ENCODE assay signal across 14 mouse cellular contexts in the genomic region with DNA sequence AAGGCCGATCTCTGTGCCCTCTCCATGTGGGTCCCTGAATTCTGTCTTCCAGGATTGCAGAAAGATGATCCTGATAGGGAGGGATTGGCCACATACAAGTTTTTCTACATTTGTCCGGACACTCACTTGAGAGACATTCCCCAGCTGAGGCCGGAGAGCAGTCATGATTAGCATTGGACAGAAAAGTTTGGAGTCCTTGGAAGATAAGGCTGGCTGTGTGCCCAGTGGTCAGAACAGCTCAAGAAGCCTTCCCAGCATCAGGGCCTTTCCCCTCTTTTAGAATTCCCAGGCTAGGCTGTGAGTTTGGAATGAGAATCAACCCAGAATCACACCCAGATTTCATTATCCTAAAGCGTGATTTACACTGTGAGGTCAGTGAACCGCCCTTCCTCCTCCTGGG. TPM values are rescaled to one million over a fixed set of nuclear protein-coding genes. Genes with fewer than 3 reads are reported as not detected.
DNase-seq lines count a peak whose midpoint lies in the region; ATAC-seq lines count a peak whose summit lies in the region.
"Had no signal": no experiment of that assay in that cellular context is flagged by ENCODE, and none has a peak within 500 bp of the region (broad histone marks: within the 10 kb centered on the region; RNA-seq: fewer than 3 reads in every experiment).

No protein-coding gene starts in this region.

- H3K36me3 ChIP-seq in embryonic facial prominence, embryonic 13.5 days: no peaks in the 10 kb centered on the region
- no peaks in the 10 kb centered on the region for H3K36me3 ChIP-seq in embryonic facial prominence, embryonic 10.5 days (replicated peaks)
- H3K36me3 ChIP-seq in lung, embryonic 15.5 days: no peaks in the 10 kb centered on the region
- no peaks in the 10 kb centered on the region for H3K36me3 ChIP-seq in heart, embryonic 11.5 days (ENCODE audit: control insufficient read depth, insufficient read depth, low read length)
- H3K36me3 ChIP-seq: midbrain, embryonic 12.5 days; neural tube, embryonic 13.5 days had no signal

- H3K4me3 ChIP-seq in embryonic facial prominence, embryonic 13.5 days: no peak overlapping the region
- H3K4me3 ChIP-seq in embryonic facial prominence, embryonic 10.5 days: no peak overlapping the region
- no peak overlapping the region for H3K4me3 ChIP-seq in lung, embryonic 15.5 days
- H3K4me3 ChIP-seq in heart, embryonic 11.5 days (ENCODE audit: low read depth, low read length): no peak overlapping the region
- H3K4me3 ChIP-seq: left cerebral cortex, adult 2 months; liver, embryonic 12.5 days; midbrain, embryonic 12.5 days; neural tube, embryonic 13.5 days had no signal

- H3K27ac ChIP-seq in embryonic facial prominence, embryonic 13.5 days: 0 out of 2 replicates have a peak overlapping the region, but pooled peaks have one; percentile 28
- no peak overlapping the region for H3K27ac ChIP-seq in embryonic facial prominence, embryonic 10.5 days (replicated peaks)
- H3K27ac ChIP-seq in lung, embryonic 15.5 days: peak overlapping the region; percentile 60
- 0 out of 2 replicates have a peak overlapping the region, but pooled peaks have one; percentile 36 for H3K27ac ChIP-seq in heart, embryonic 11.5 days (ENCODE audit: low read depth, low read length)
- H3K27ac ChIP-seq: left cerebral cortex, adult 2 months; midbrain, embryonic 12.5 days; neural tube, embryonic 13.5 days had no signal

- H3K27me3 ChIP-seq in embryonic facial prominence, embryonic 13.5 days: no peaks in the 10 kb centered on the region
- H3K27me3 ChIP-seq in embryonic facial prominence, embryonic 10.5 days (replicated peaks; ENCODE audit: low read depth, poor library complexity, severe bottlenecking): no peaks in the 10 kb centered on the region
- H3K27me3 ChIP-seq in lung, embryonic 15.5 days: no peaks in the 10 kb centered on the region
- H3K27me3 ChIP-seq in heart, embryonic 11.5 days (ENCODE audit: control insufficient read depth, insufficient read depth, low read length): no peaks in the 10 kb centered on the region
- H3K27me3 ChIP-seq: liver, embryonic 12.5 days; neural tube, embryonic 13.5 days had no signal

- ATAC-seq in embryonic facial prominence, embryonic 13.5 days (ENCODE audit: insufficient number of reproducible peaks, insufficient read depth, low FRiP score, low TSS enrichment, low read depth): no peak
- peak; percentile 41; the same call in 1 of the 2 replicates for ATAC-seq in lung, embryonic 15.5 days (ENCODE audit: borderline replicate concordance, extremely low read depth, low FRiP score, low TSS enrichment)
- ATAC-seq in heart, embryonic 11.5 days (replicated peaks; ENCODE audit: insufficient number of reproducible peaks, low FRiP score, low TSS enrichment): no peak
- ATAC-seq in erythroblast, adult 5-6 weeks (replicated peaks; ENCODE audit: low FRiP score, poor library complexity, severe bottlenecking): no peak
- ATAC-seq: liver, embryonic 12.5 days had no signal

- no peak overlapping the region for H3K4me2 ChIP-seq in embryonic facial prominence, embryonic 13.5 days
- no peak overlapping the region for H3K4me2 ChIP-seq in lung, embryonic 15.5 days
- H3K4me2 ChIP-seq in heart, embryonic 11.5 days: no peak overlapping the region
- H3K4me2 ChIP-seq: liver, embryonic 12.5 days; midbrain, embryonic 12.5 days; neural tube, embryonic 13.5 days had no signal

- H3K9ac ChIP-seq in embryonic facial prominence, embryonic 13.5 days: no peak overlapping the region
- no peak overlapping the region for H3K9ac ChIP-seq in lung, embryonic 15.5 days
- H3K9ac ChIP-seq in heart, embryonic 11.5 days (ENCODE audit: low read depth, low read length): no peak overlapping the region
- H3K9ac ChIP-seq: liver, embryonic 12.5 days; midbrain, embryonic 12.5 days; neural tube, embryonic 13.5 days had no signal

- WGBS in embryonic facial prominence, embryonic 13.5 days: 81% methylated on average over 5 of the region's 5 CpGs
- WGBS in embryonic facial prominence, embryonic 10.5 days: 89% methylated on average over 5 of the region's 5 CpGs
- WGBS in lung, embryonic 15.5 days: 55% methylated on average over 5 of the region's 5 CpGs
- WGBS in heart, embryonic 11.5 days (ENCODE audit: insufficient replicate concordance): 57% methylated on average over 5 of the region's 5 CpGs

- H3K9me3 ChIP-seq in embryonic facial prominence, embryonic 13.5 days: no peaks in the 10 kb centered on the region
- no peaks in the 10 kb centered on the region for H3K9me3 ChIP-seq in embryonic facial prominence, embryonic 10.5 days
- no peaks in the 10 kb centered on the region for H3K9me3 ChIP-seq in lung, embryonic 15.5 days
- no peaks in the 10 kb centered on the region for H3K9me3 ChIP-seq in heart, embryonic 11.5 days (replicated peaks; ENCODE audit: control insufficient read depth, low read length)
- H3K9me3 ChIP-seq: liver, embryonic 12.5 days; midbrain, embryonic 12.5 days; neural tube, embryonic 13.5 days had no signal

- no peak for DNase-seq in embryonic facial prominence, embryonic 10.5 days (ENCODE audit: low spot score)
- DNase-seq in lung, postnatal 36 days: no peak
- peak; percentile 74 for DNase-seq in ovary, postnatal 36 days (ENCODE audit: low spot score)
- DNase-seq in spleen, postnatal 14 days (ENCODE audit: low spot score in 2 of 2): no peak
- DNase-seq: cerebellum, adult 9-10 months; thymus, postnatal 14 days had no signal

- peaks cover 14% of the 10 kb centered on the region for H3K4me1 ChIP-seq in embryonic facial prominence, embryonic 13.5 days
- peaks cover 5% of the 10 kb centered on the region for H3K4me1 ChIP-seq in embryonic facial prominence, embryonic 10.5 days
- peaks cover 25% of the 10 kb centered on the region for H3K4me1 ChIP-seq in lung, embryonic 15.5 days
- H3K4me1 ChIP-seq in heart, embryonic 11.5 days (ENCODE audit: control insufficient read depth, insufficient read depth, low read length): peaks cover 16% of the 10 kb centered on the region
- H3K4me1 ChIP-seq: liver, embryonic 12.5 days; midbrain, embryonic 12.5 days had no signal

RNA-seq across cellular contexts. Expression of a gene that starts 50.5 kb away (rescaled TPM):
- polyA plus RNA-seq in embryonic facial prominence, embryonic 13.5 days (2015; fragmentation: Nextera tagmentation; extraction: Ambion mirVana): 22.0 and 23.0 TPM in 2 replicates
- 20.5 and 23.5 TPM in 2 replicates for polyA plus RNA-seq in embryonic facial prominence, embryonic 10.5 days (2016; fragmentation: Nextera tagmentation; extraction: Ambion mirVana)
- 16.8 and 18.6 TPM in 2 replicates for polyA plus RNA-seq in lung, embryonic 15.5 days (2015; fragmentation: Nextera tagmentation; extraction: Ambion mirVana)
- polyA plus RNA-seq in heart, embryonic 11.5 days (2014; fragmentation: Nextera tagmentation; extraction: Ambion mirVana): 56.6 and 56.8 TPM in 2 replicates
- 3.1 TPM in 1 of 2 replicates, not detected in the other for total RNA-seq in erythroblast, adult 5-6 weeks (2015; ENCODE audit: low replicate concordance)
- 0.14 TPM in 1 of 2 replicates, not detected in the other for total RNA-seq in erythroblast, adult 5-6 weeks (2017; ENCODE audit: low replicate concordance)
